Mouse (Mus musculus) lung, embryonic 14.5 days (tissue): ENCODE measurements around the gene Wwp2. TPM values are rescaled to one million over a fixed set of nuclear protein-coding genes. Genes with fewer than 3 reads are reported as not detected.

Experiments
- ATAC-seq: fragments of 200-750 bp; cut with Nextera tagmentation; 2 replicates; pipeline ENCODE4 v1.8.0; 2017; ENCODE audit warnings: mild to moderate bottlenecking, moderate TSS enrichment, moderate library complexity; ENCODE audit not compliant: insufficient read depth
- DNase-seq: peaks from one replicate; pipeline ENCODE4 v3.0.0-alpha.2; 2015
- H3K27ac ChIP-seq: fragments of 300-500 bp; sonication (generic); 2 replicates; pipeline ENCODE4 v1.5.1; 2014; ENCODE audit warnings: low read depth, mild to moderate bottlenecking, moderate library complexity
- H3K27me3 ChIP-seq: fragments of 300-500 bp; sonication (generic); 2 replicates; pipeline ENCODE4 v1.6.1; 2014; ENCODE audit warnings: low read length, control low read depth; ENCODE audit not compliant: insufficient read depth
- H3K36me3 ChIP-seq: fragments of 300-500 bp; sonication (generic); 2 replicates; pipeline ENCODE4 v1.6.1; 2014; ENCODE audit warnings: control low read depth; ENCODE audit not compliant: insufficient read depth
- H3K4me1 ChIP-seq: fragments of 300-500 bp; sonication (generic); 2 replicates; pipeline ENCODE4 v1.6.1; 2014; ENCODE audit warnings: antibody characterized with exemption, control low read depth; ENCODE audit not compliant: insufficient read depth
- H3K4me2 ChIP-seq: fragments of 300-500 bp; sonication (generic); 2 replicates; pipeline ENCODE4 v1.6.1; 2014; ENCODE audit warnings: mild to moderate bottlenecking
- H3K4me3 ChIP-seq: fragments of 300-500 bp; sonication (generic); 2 replicates; pipeline ENCODE4 v1.5.1; 2014; ENCODE audit warnings: low read depth, low read length
- H3K9ac ChIP-seq: fragments of 300-500 bp; sonication (generic); 2 replicates; pipeline ENCODE4 v1.6.1; 2014
- H3K9me3 ChIP-seq: fragments of 300-500 bp; sonication (generic); 2 replicates; pipeline ENCODE4 v1.6.1; 2016; ENCODE audit warnings: low read depth, low read length, control low read depth
- CTCF ChIP-seq: IDR thresholded peaks from 2 replicates; pipeline ENCODE4 v1.5.1; 2016; ENCODE audit warnings: antibody characterized with exemption, low read depth
- WGBS: fragments of 180-500 bp; shearing (Covaris S2); extraction: QIAGEN DNeasy Blood & Tissue Kit; methylation state at CpG from one replicate; pipeline ENCODE4 v1.1.7; 2014; 5-methylcytosine and 5-hydroxymethylcytosine counted together
- polyA plus RNA-seq: library from polyadenylated mRNA; unstranded; fragments of >200 nt; fragmentation: Nextera tagmentation; extraction: Ambion mirVana; gene quantifications from 2 replicates; pipeline ENCODE4 v1.2.1, GENCODE M21; 2014

The Wwp2 gene
- polyA plus RNA-seq, 1 experiment from 2014 or later, result 48.2 TPM

- Histone ChIP-seq H3K4me2 (no peak overlapping the region), H3K9ac (no peak overlapping the region; the same call in 1 of the 2 replicates), H3K4me1 (no peaks in the 10 kb centered on the region), H3K4me3 (no peak overlapping the region), H3K27ac (no peak overlapping the region), H3K27me3 (no peaks in the 10 kb centered on the region), H3K36me3 (peaks cover 35% of the 10 kb centered on the region), H3K9me3 (no peaks in the 10 kb centered on the region)
- no peak for ATAC-seq
- DNase-seq, result no peak
- WGBS, result 90% methylated on average over 6 of the region's 6 CpGs
- no peak for TF ChIP-seq CTCF
These were observed 22.1 kb downstream of the Wwp2 start for GRCm38 (mm10) chr8:107458281-107458680.

GRCm38 (mm10) chr8:107462423-107462822, 26.3 kb downstream of the Wwp2 start:
- Histone ChIP-seq H3K4me3 (no peak overlapping the region), H3K4me1 (no peaks in the 10 kb centered on the region), H3K36me3 (peaks cover 31% of the 10 kb centered on the region), H3K9ac (no peak overlapping the region), H3K27me3 (no peaks in the 10 kb centered on the region), H3K4me2 (no peak overlapping the region), H3K9me3 (no peaks in the 10 kb centered on the region), H3K27ac (no peak overlapping the region)
- WGBS, result 63% methylated on average over 5 of the region's 5 CpGs
- no peak for TF ChIP-seq CTCF
- ATAC-seq (no peak), DNase-seq (peak; percentile 33)

GRCm38 (mm10) chr8:107465332-107465990, 29.3 kb downstream of the Wwp2 start:
- H3K27ac ChIP-seq, result peak overlapping the region; percentile 82

GRCm38 (mm10) chr8:107466642-107467041, 30.5 kb downstream of the Wwp2 start:
- Histone ChIP-seq H3K9me3 (no peaks in the 10 kb centered on the region), H3K9ac (no peak overlapping the region), H3K4me3 (no peak overlapping the region), H3K4me2 (no peak overlapping the region), H3K27ac (no peak overlapping the region), H3K4me1 (0 out of 2 replicates have a peak, but pooled peaks cover 3% of the 10 kb centered on the region), H3K36me3 (peaks cover 5% of the 10 kb centered on the region; the same call in 1 of the 2 replicates), H3K27me3 (no peaks in the 10 kb centered on the region)
- DNase-seq, result peak; percentile 29
- TF ChIP-seq CTCF, result peak; percentile 31; the same call in 1 of the 2 replicates
- WGBS, result 89% methylated on average over 5 of the region's 5 CpGs
- ATAC-seq, result no peak

More at GRCm38 (mm10) chr8:107465332-107465990, 29.3 kb downstream of the Wwp2 start:
- Histone ChIP-seq H3K9ac (no peak overlapping the region), H3K4me3 (no peak overlapping the region), H3K36me3 (peaks cover 15% of the 10 kb centered on the region; the same call in 1 of the 2 replicates), H3K27me3 (no peaks in the 10 kb centered on the region), H3K9me3 (no peaks in the 10 kb centered on the region), H3K4me1 (0 out of 2 replicates have a peak, but pooled peaks cover 3% of the 10 kb centered on the region), H3K4me2 (no peak overlapping the region)
- 41% methylated on average over 3 of the region's 3 CpGs for WGBS
- no peak for TF ChIP-seq CTCF
- no peak for DNase-seq
- 0 out of 2 replicates have a peak, but pooled peaks have one; percentile 9 for ATAC-seq

GRCm38 (mm10) chr8:107468811-107469302, 32.7 kb downstream of the Wwp2 start:
- peak; percentile 59 for ATAC-seq
- Histone ChIP-seq H3K9me3 (no peaks in the 10 kb centered on the region), H3K36me3 (peaks cover 5% of the 10 kb centered on the region; the same call in 1 of the 2 replicates), H3K27me3 (no peaks in the 10 kb centered on the region), H3K4me3 (no peak overlapping the region), H3K4me1 (0 out of 2 replicates have a peak, but pooled peaks cover 3% of the 10 kb centered on the region), H3K9ac (no peak overlapping the region), H3K27ac (peak overlapping the region; percentile 77), H3K4me2 (no peak overlapping the region)
- TF ChIP-seq CTCF, result no peak
- 35% methylated on average over 8 of the region's 8 CpGs for WGBS
- DNase-seq, result peak; percentile 72

- Histone ChIP-seq H3K9ac (no peak overlapping the region), H3K27me3 (no peaks in the 10 kb centered on the region), H3K4me2 (no peak overlapping the region), H3K27ac (no peak overlapping the region), H3K4me3 (no peak overlapping the region), H3K36me3 (peaks cover 2% of the 10 kb centered on the region; the same call in 1 of the 2 replicates), H3K9me3 (no peaks in the 10 kb centered on the region), H3K4me1 (0 out of 2 replicates have a peak, but pooled peaks cover 3% of the 10 kb centered on the region)
- peak; percentile 51 for DNase-seq
- no peak for TF ChIP-seq CTCF
- 39% methylated on average over 5 of the region's 5 CpGs for WGBS
- ATAC-seq, result no peak; the same call in 1 of the 2 replicates
These were observed 34.1 kb downstream of the Wwp2 start for GRCm38 (mm10) chr8:107470302-107470701.
